Mouse (Mus musculus) intestine, embryonic 14.5 days (tissue): Measurements from ENCODE around the gene Papolb. TPM values are rescaled to one million over a fixed set of nuclear protein-coding genes. Genes with fewer than 3 reads are reported as not detected.
A peak's percentile ranks its signal among the peaks of the same experiment; 100 is the strongest.

Experiments used
- ATAC-seq: fragments of 200-750 bp; cut with Nextera tagmentation; replicated peaks from 2 replicates; pipeline ENCODE4 v1.8.0; 2017; ENCODE audit warnings: low read depth, moderate number of reproducible peaks, moderate TSS enrichment, moderate library complexity; ENCODE audit not compliant: low FRiP score, low TSS enrichment
- DNase-seq: peaks from one replicate; pipeline ENCODE4 v3.0.0-alpha.2; 2018; ENCODE audit warnings: low spot score
- H3K27ac ChIP-seq: fragments of 300-500 bp; sonication (generic); 2 replicates; pipeline ENCODE4 v1.5.1; 2014; ENCODE audit warnings: low read depth, mild to moderate bottlenecking, control low read depth
- H3K27me3 ChIP-seq: fragments of 300-500 bp; sonication (generic); replicated peaks from 2 replicates; pipeline ENCODE4 v1.6.1; 2014; ENCODE audit warnings: low read length, control low read depth; ENCODE audit not compliant: control insufficient read depth, insufficient read depth
- H3K36me3 ChIP-seq: fragments of 300-500 bp; sonication (generic); 2 replicates; pipeline ENCODE4 v1.6.1; 2014; ENCODE audit warnings: low read length, control low read depth; ENCODE audit not compliant: control insufficient read depth, insufficient read depth
- H3K4me1 ChIP-seq: fragments of 300-500 bp; sonication (generic); replicated peaks from 2 replicates; pipeline ENCODE4 v1.6.1; 2014; ENCODE audit warnings: low read length, control low read depth, mixed read lengths; ENCODE audit not compliant: control insufficient read depth, insufficient read depth
- H3K4me2 ChIP-seq: fragments of 300-500 bp; sonication (generic); 2 replicates; pipeline ENCODE4 v1.6.1; 2014; ENCODE audit warnings: low read length
- H3K4me3 ChIP-seq: fragments of 300-500 bp; sonication (generic); 2 replicates; pipeline ENCODE4 v1.5.1; 2014; ENCODE audit warnings: low read depth, low read length, control low read depth, mixed read lengths
- H3K9ac ChIP-seq: fragments of 300-500 bp; sonication (generic); 2 replicates; pipeline ENCODE4 v1.6.1; 2014; ENCODE audit warnings: mild to moderate bottlenecking, low read length
- H3K9me3 ChIP-seq: fragments of 300-500 bp; sonication (generic); 2 replicates; pipeline ENCODE4 v1.6.1; 2016; ENCODE audit warnings: low read length, control low read depth; ENCODE audit not compliant: control insufficient read depth
- WGBS: fragments of 180-500 bp; shearing (Covaris S2); extraction: QIAGEN DNeasy Blood & Tissue Kit; methylation state at CpG from one replicate; pipeline ENCODE4 v1.1.7; 2014; 5-methylcytosine and 5-hydroxymethylcytosine counted together
- polyA plus RNA-seq: library from polyadenylated mRNA; unstranded; fragments of >200 nt; fragmentation: Nextera tagmentation; extraction: Ambion mirVana; gene quantifications from 2 replicates; pipeline ENCODE4 v1.2.1, GENCODE M21; 2014

Papolb gene
- polyA plus RNA-seq, 1 experiment from 2014 or later, result 0.15 TPM

- peak within 1 kb of the TSS; percentile 49 for H3K4me3 ChIP-seq
- peak within 1 kb of the TSS; percentile 44 for H3K9ac ChIP-seq
- peak within 1 kb of the TSS; percentile 100 for H3K4me2 ChIP-seq
- H3K9me3 ChIP-seq, result no peaks in the 10 kb centered on the region
- H3K4me1 ChIP-seq, result peaks cover 12% of the 10 kb centered on the region
- DNase-seq (peak; percentile 98), ATAC-seq (peak; percentile 89)
- H3K27me3 ChIP-seq, result 0 out of 2 replicates have a peak, but pooled peaks cover 2% of the 10 kb centered on the region
- WGBS, result 2% methylated on average over 79 of the region's 80 CpGs
- no peaks in the 10 kb centered on the region for H3K36me3 ChIP-seq
- H3K27ac ChIP-seq, result peak within 1 kb of the TSS; percentile 5; the same call in 1 of the 2 replicates
Measured at GRCm38 (mm10) chr5:142550706-142551652, 21.1 kb upstream of the Papolb start, which contains the start of gene Radil. TSS of gene Radil (minus strand) at chr5:142551098.

DNA sequence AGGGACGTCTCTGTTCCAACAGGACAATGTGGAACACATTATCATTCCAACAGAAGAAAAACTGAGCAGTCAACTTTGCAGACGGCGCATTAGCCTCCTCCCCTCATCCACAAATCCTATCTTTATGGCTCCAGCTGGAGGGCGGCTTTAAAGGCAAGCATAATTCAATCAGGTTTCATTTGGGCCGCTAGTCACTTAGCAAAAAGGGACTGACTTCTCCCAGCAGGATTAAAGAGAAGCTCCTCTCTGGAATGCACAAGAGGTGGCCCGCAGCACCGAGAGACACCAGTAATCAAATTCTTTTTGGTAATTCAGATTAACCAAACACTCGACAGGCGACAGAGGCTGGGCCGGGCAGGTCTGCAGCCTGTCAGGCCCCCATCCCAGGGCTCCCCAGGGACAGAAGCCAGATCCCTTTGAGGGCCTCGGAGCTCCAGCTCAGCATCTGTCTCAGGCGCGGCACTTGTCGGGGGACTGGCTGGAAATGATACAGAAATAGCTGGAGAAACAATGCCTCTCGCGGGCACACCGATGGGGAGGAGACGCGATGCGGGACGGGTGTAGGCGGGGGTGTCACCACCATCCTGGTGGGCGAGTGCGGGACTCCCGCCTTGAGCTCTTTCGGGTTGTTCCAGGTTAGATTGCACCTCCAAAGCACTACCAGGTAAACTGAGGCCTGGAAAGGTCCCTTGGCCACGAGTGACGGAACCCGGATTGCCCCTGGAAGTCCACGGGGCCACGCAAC is 20.3 kb upstream of the Papolb start:
- under 1% methylated on average over 31 of the region's 31 CpGs for WGBS

GRCm38 (mm10) chr5:142549441-142549840 is 19.6 kb upstream of the Papolb start:
- Histone ChIP-seq H3K4me1 (peaks cover 12% of the 10 kb centered on the region), H3K4me2 (peak overlapping the region; percentile 100; the same call in 1 of the 2 replicates), H3K9me3 (no peaks in the 10 kb centered on the region), H3K4me3 (peak overlapping the region; percentile 49; the same call in 1 of the 2 replicates), H3K36me3 (no peaks in the 10 kb centered on the region), H3K27me3 (0 out of 2 replicates have a peak, but pooled peaks cover 2% of the 10 kb centered on the region), H3K27ac (0 out of 2 replicates have a peak overlapping the region, but pooled peaks have one; percentile 5), H3K9ac (no peak overlapping the region)
- DNase-seq, result no peak
- 48% methylated on average over 9 of the region's 9 CpGs for WGBS
- ATAC-seq, result no peak

More for the DNA sequence above, 20.3 kb upstream of the Papolb start:
- peak overlapping the region; percentile 100 for H3K4me2 ChIP-seq
- H3K9ac ChIP-seq, result peak overlapping the region; percentile 44
- DNase-seq (peak; percentile 80), ATAC-seq (peak; percentile 40)
- H3K36me3 ChIP-seq, result no peaks in the 10 kb centered on the region
- no peaks in the 10 kb centered on the region for H3K9me3 ChIP-seq
- H3K4me3 ChIP-seq, result peak overlapping the region; percentile 49
- H3K27ac ChIP-seq, result peak overlapping the region; percentile 5; the same call in 1 of the 2 replicates
- peaks cover 12% of the 10 kb centered on the region for H3K4me1 ChIP-seq
- H3K27me3 ChIP-seq, result 0 out of 2 replicates have a peak, but pooled peaks cover 2% of the 10 kb centered on the region

DNA sequence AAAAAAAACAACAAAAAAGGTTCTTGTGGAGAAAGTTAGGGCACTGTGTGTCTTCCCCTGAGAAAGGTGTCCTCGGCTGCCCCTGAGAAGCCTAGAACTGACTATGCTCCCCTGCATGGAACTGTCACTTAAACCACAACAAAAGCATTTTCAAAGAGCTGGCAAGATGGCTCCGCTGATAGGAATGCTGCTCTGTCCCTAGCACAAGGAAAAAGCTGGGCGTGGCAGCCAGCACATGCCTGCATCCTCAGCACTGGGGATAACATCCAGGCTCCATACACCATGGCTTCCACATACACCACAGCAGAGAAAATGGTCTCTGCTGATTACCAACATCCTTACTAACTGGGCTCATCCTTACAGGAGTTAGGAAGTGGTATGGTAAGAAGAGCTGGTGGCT is 17.2 kb upstream of the Papolb start:
- Histone ChIP-seq H3K27me3 (0 out of 2 replicates have a peak, but pooled peaks cover 2% of the 10 kb centered on the region), H3K27ac (no peak overlapping the region), H3K4me2 (no peak overlapping the region), H3K4me3 (no peak overlapping the region), H3K9ac (no peak overlapping the region), H3K9me3 (no peaks in the 10 kb centered on the region), H3K36me3 (no peaks in the 10 kb centered on the region), H3K4me1 (peaks cover 12% of the 10 kb centered on the region)
- 85% methylated on average over 3 of the region's 3 CpGs for WGBS
- ATAC-seq (no peak), DNase-seq (no peak)

DNA sequence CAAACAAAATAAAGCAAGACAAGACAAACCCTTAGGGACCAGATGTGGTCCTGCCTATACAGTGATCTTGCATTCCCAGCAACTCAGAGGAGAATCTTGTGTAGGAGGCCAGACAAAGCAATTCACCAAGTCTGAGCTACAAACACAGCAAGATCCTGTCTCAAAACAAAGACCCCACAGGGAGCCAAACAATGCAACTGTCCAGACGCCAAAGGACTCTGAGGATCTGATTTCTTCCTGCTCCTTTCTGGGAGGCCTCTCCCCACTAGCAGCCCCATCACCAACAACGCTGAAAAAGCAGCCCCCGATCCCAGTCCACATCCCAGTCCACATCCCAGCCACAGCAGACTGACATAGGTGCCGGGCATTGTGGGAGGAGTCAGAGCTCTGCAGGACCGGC is 16.5 kb upstream of the Papolb start:
- Histone ChIP-seq H3K27me3 (0 out of 2 replicates have a peak, but pooled peaks cover 2% of the 10 kb centered on the region), H3K4me3 (no peak overlapping the region), H3K27ac (no peak overlapping the region), H3K4me2 (no peak overlapping the region), H3K9me3 (no peaks in the 10 kb centered on the region), H3K9ac (no peak overlapping the region), H3K36me3 (no peaks in the 10 kb centered on the region), H3K4me1 (peaks cover 12% of the 10 kb centered on the region)
- ATAC-seq, result no peak
- 25% methylated on average over 5 of the region's 5 CpGs for WGBS
- no peak for DNase-seq

DNA sequence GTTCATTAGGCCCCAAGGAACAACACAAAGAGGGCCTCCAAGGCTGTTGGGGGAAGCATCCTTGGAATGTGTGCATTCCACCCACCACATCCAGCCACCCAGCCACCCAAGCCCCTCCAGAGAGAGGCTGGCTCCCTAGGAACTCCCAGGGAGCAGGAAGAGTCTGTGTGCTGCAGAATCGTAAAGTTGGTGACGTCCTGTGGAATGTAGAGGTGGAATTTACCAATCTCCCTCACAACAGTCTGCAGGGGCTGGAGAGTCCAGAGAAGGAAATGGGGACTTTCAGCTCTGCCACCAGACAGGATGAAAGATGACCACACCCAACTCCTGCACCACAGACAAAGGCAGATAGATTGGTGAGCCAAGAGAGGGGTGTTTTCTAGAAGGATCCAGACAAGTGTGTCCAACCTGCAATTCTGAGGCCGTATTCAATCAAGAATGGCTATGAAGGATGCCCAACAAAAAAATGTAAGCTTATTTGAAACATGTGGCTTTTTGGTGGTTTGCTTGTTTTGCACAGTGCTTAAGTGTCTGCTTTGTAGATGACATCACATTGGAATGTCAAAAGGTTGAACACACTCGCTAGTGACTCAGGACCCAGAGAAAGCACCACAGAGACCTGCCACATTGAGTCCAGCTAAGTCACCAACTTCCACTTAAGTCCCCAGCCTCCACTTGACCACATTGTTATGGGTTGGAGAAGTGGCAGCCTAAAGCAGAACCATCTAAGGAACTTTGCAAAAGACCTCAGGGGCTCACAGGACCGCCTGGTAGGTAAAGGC is 15.3 kb upstream of the Papolb start:
- Histone ChIP-seq H3K27ac (no peak overlapping the region), H3K27me3 (0 out of 2 replicates have a peak, but pooled peaks cover 2% of the 10 kb centered on the region), H3K9ac (no peak overlapping the region), H3K36me3 (no peaks in the 10 kb centered on the region), H3K4me3 (no peak overlapping the region), H3K4me2 (no peak overlapping the region), H3K9me3 (no peaks in the 10 kb centered on the region), H3K4me1 (peaks cover 11% of the 10 kb centered on the region)
- no peak for ATAC-seq
- WGBS, result 55% methylated on average over 5 of the region's 5 CpGs
- no peak for DNase-seq

DNA sequence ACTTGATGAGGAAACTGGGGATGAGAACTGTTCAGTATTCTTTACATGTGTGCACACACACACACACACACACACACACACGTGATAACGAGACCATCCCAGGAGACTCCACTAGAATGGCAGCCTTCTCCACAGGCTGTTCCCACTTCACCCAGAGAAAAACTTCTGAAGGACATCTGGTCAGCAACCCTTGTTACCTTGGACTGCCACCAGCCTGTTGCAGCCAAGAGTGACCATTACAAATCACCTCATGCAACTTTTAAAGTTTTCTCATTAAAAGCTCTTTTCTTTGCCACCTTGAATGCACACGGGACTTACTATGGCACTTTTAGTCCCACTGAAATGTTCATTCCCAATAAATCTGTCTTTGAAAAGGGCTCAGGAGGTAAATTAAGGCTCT is 7.4 kb upstream of the Papolb start:
- H3K9ac ChIP-seq, result no peak overlapping the region
- no peak for ATAC-seq
- 87% methylated on average over 3 of the region's 3 CpGs for WGBS
- H3K4me1 ChIP-seq, result no peaks in the 10 kb centered on the region
- no peak overlapping the region for H3K4me2 ChIP-seq
- H3K4me3 ChIP-seq, result no peak overlapping the region
- no peaks in the 10 kb centered on the region for H3K36me3 ChIP-seq
- no peak for DNase-seq
- H3K9me3 ChIP-seq, result no peaks in the 10 kb centered on the region
- H3K27me3 ChIP-seq, result no peaks in the 10 kb centered on the region
- no peak overlapping the region for H3K27ac ChIP-seq

DNA sequence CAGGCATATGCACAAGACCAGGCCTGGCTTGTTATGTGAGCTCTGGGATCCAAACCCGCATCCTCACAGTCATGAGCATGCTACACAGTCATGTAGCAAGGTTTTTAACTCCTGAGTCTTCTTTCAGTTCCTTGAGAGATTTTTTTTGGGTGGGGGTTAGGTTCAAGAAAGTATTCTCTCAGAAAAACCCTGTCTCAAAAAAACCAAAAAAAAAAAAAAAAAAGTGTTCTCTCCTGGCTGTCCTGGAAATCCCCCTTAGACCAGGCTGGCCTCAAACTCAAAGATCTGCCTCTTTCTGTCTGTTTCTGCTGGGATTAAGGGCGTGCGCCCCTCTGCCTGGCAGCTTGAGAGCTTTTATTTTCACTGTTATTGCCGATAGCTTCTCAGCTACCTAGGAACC is 5.5 kb upstream of the Papolb start:
- no peak overlapping the region for H3K4me3 ChIP-seq
- H3K27me3 ChIP-seq, result 0 out of 2 replicates have a peak, but pooled peaks cover 6% of the 10 kb centered on the region
- no peaks in the 10 kb centered on the region for H3K36me3 ChIP-seq
- H3K9me3 ChIP-seq, result no peaks in the 10 kb centered on the region
- no peaks in the 10 kb centered on the region for H3K4me1 ChIP-seq
- no peak for ATAC-seq
- no peak overlapping the region for H3K4me2 ChIP-seq
- no peak overlapping the region for H3K27ac ChIP-seq
- no peak overlapping the region for H3K9ac ChIP-seq
- DNase-seq, result no peak
- WGBS, result 66% methylated on average over 4 of the region's 4 CpGs
